Mouse (Mus musculus): ENCODE measurements around the gene Calr4. TPM values are rescaled to one million over a fixed set of nuclear protein-coding genes. Genes with fewer than 3 reads are reported as not detected.

Calr4 gene
- polyA plus RNA-seq, 1 experiment from 2014 or later = 0.14 TPM

DNA sequence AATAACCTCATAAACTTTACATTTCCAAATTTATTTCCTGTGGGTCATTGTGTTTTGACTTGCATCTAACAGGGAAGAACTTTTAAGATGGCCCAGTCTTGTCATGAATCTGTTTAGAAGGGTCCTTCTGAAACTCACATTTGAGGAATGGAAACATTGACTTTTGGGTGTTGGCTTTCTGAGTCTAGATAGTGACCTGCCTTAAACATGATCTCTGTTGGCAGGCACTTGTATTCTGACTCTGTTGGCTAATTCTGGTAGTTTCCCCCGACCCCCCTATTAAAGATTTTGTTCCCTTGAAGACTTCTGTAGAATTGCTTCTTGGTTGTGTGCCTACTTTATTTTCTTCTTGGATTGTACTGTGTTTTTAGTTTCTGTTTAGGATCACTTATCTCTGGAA is 47.7 kb downstream of the Calr4 start:
- H3K36me3 ChIP-seq (replicated peaks; ENCODE audit: control insufficient read depth, insufficient read depth, low read depth, low read length) = no peaks in the 10 kb centered on the region
- H3K4me2 ChIP-seq (ENCODE audit: low read depth, low read length) = no peak overlapping the region
- no peaks in the 10 kb centered on the region for H3K4me1 ChIP-seq (ENCODE audit: control insufficient read depth, insufficient read depth, low read length)
- H3K4me3 ChIP-seq (ENCODE audit: low read depth, low read length) = no peak overlapping the region
- 86% methylated on average over 1 of the region's 1 CpGs for WGBS
- ATAC-seq (replicated peaks; ENCODE audit: insufficient number of reproducible peaks, low FRiP score, low TSS enrichment, low read depth) (no peak), DNase-seq (ENCODE audit: low spot score) (no peak)
- H3K27me3 ChIP-seq (ENCODE audit: control insufficient read depth, insufficient read depth, low read length) = no peaks in the 10 kb centered on the region
- H3K9ac ChIP-seq (replicated peaks; ENCODE audit: low read length) = no peak overlapping the region
- no peaks in the 10 kb centered on the region for H3K9me3 ChIP-seq (replicated peaks; ENCODE audit: control insufficient read depth, low read length)
- H3K27ac ChIP-seq (replicated peaks; ENCODE audit: low read depth, low read length) = no peak overlapping the region

DNA sequence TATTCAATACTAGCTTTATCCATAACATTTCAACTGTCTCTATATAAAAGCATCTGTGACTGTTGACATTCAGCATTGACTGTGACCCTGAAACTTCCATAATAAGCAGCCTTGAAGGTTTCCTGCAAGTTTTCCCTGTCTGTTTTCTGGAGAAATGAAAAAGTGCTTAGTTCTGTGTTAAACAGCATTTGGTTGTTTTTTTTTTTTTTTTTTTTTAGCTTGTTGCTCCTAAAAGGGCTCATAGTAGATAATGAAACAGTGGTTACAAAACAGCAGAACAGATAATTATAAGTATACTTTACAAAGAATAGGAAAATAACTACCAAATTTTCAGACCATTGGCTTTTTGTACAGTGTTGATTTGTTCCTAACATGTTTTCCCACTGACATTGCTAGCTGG is 60.3 kb downstream of the Calr4 start:
- no peak overlapping the region for H3K4me2 ChIP-seq (ENCODE audit: low read depth, low read length)
- no peaks in the 10 kb centered on the region for H3K9me3 ChIP-seq (replicated peaks; ENCODE audit: control insufficient read depth, low read length)
- no peak overlapping the region for H3K27ac ChIP-seq (replicated peaks; ENCODE audit: low read depth, low read length)
- ATAC-seq (replicated peaks; ENCODE audit: insufficient number of reproducible peaks, low FRiP score, low TSS enrichment, low read depth) (no peak), DNase-seq (ENCODE audit: low spot score) (no peak)
- no peaks in the 10 kb centered on the region for H3K36me3 ChIP-seq (replicated peaks; ENCODE audit: control insufficient read depth, insufficient read depth, low read depth, low read length)
- H3K4me3 ChIP-seq (ENCODE audit: low read depth, low read length) = no peak overlapping the region
- H3K9ac ChIP-seq (replicated peaks; ENCODE audit: low read length) = no peak overlapping the region
- no peaks in the 10 kb centered on the region for H3K27me3 ChIP-seq (ENCODE audit: control insufficient read depth, insufficient read depth, low read length)
- H3K4me1 ChIP-seq (ENCODE audit: control insufficient read depth, insufficient read depth, low read length) = no peaks in the 10 kb centered on the region

DNA sequence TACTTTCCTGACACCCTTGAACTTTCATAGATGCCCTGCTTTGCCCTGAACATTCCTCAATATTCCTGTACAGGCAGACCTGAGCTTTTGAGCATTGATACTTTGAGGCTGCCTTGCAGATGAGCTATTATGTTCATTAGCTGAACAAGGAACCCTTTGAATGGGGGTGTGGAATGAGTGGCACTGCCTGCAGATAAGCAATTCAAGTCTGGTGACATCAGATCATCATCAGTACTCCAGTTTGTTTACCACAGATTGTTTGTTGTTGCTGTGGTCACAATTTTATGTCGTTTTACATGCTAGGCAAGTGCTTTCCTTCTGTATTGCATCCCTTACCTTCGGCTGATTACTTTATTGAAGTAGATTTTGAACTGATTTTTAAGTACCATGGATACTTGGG is 62.2 kb downstream of the Calr4 start:
- Histone ChIP-seq H3K27ac (replicated peaks; ENCODE audit: low read depth, low read length) (no peak overlapping the region), H3K36me3 (replicated peaks; ENCODE audit: control insufficient read depth, insufficient read depth, low read depth, low read length) (no peaks in the 10 kb centered on the region), H3K27me3 (ENCODE audit: control insufficient read depth, insufficient read depth, low read length) (no peaks in the 10 kb centered on the region), H3K4me3 (ENCODE audit: low read depth, low read length) (no peak overlapping the region), H3K4me2 (ENCODE audit: low read depth, low read length) (no peak overlapping the region), H3K9ac (replicated peaks; ENCODE audit: low read length) (no peak overlapping the region), H3K9me3 (replicated peaks; ENCODE audit: control insufficient read depth, low read length) (no peaks in the 10 kb centered on the region), H3K4me1 (ENCODE audit: control insufficient read depth, insufficient read depth, low read length) (no peaks in the 10 kb centered on the region)
- 82% methylated on average over 2 of the region's 2 CpGs for WGBS
- no peak for ATAC-seq (replicated peaks; ENCODE audit: insufficient number of reproducible peaks, low FRiP score, low TSS enrichment, low read depth)
- no peak for DNase-seq (ENCODE audit: low spot score)

DNA sequence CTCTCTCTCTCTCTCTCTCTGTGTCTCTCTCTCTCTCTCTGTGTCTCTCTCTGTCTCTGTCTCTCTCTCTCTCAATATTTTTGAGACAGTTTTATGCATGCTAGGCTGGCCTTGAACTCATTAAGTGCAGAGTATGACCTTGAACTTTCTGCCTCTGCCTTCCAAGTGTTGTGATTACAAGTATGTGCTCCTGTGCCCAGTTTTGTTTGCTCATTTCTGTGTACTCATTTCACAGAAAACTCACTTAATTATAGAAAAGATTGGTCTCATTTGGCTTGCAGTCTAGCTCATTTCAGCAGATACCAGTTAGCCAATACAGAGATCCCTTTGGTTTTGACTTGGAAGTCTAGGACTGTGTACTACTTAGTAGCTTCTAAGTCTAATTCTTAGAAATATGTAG is 64.9 kb downstream of the Calr4 start:
- ATAC-seq (replicated peaks; ENCODE audit: insufficient number of reproducible peaks, low FRiP score, low TSS enrichment, low read depth) = no peak
- Histone ChIP-seq H3K4me2 (ENCODE audit: low read depth, low read length) (no peak overlapping the region), H3K27ac (replicated peaks; ENCODE audit: low read depth, low read length) (no peak overlapping the region), H3K4me3 (ENCODE audit: low read depth, low read length) (no peak overlapping the region), H3K27me3 (ENCODE audit: control insufficient read depth, insufficient read depth, low read length) (no peaks in the 10 kb centered on the region), H3K4me1 (ENCODE audit: control insufficient read depth, insufficient read depth, low read length) (no peaks in the 10 kb centered on the region), H3K36me3 (replicated peaks; ENCODE audit: control insufficient read depth, insufficient read depth, low read depth, low read length) (no peaks in the 10 kb centered on the region), H3K9ac (replicated peaks; ENCODE audit: low read length) (no peak overlapping the region), H3K9me3 (replicated peaks; ENCODE audit: control insufficient read depth, low read length) (no peaks in the 10 kb centered on the region)
- no peak for DNase-seq (ENCODE audit: low spot score)

Other genes with a start within 250 kb of the Calr4 start
- 56.4 and 66.3 TPM in 2 replicates for gene Nrd1, start 233.8 kb upstream of the Calr4 start, polyA plus RNA-seq (2014; fragmentation: Nextera tagmentation; extraction: Ambion mirVana)
- 80.7 and 81.0 TPM in 2 replicates for gene Osbpl9, start 32.2 kb upstream of the Calr4 start, polyA plus RNA-seq (2014; fragmentation: Nextera tagmentation; extraction: Ambion mirVana)
- 50.3 and 50.7 TPM in 2 replicates for gene Eps15, start 45.8 kb downstream of the Calr4 start, polyA plus RNA-seq (2014; fragmentation: Nextera tagmentation; extraction: Ambion mirVana)
- gene Ttc39a, start 172.1 kb downstream of the Calr4 start, polyA plus RNA-seq (2014; fragmentation: Nextera tagmentation; extraction: Ambion mirVana) = 4.3 and 4.8 TPM in 2 replicates